Mouse (Mus musculus): ENCODE data around the gene Arid4a.

- TF ChIP-seq POLR2A (IDR thresholded peaks at IDR 0.05; ENCODE audit: low read depth, low read length) (no peak), CTCF (IDR thresholded peaks at IDR 0.05; ENCODE audit: borderline replicate concordance, insufficient read depth, low read length) (no peak)
Observed at GRCm38 (mm10) chr12:71147641-71148040, 131.9 kb downstream of the Arid4a start.

All from embryonic fibroblast, embryonic 13.5 days (primary cell).